Mouse (Mus musculus) intestine, embryonic 16.5 days (tissue): ENCODE measurements around the gene Hes3. TPM values are rescaled to one million over a fixed set of nuclear protein-coding genes. Genes with fewer than 3 reads are reported as not detected.
A peak's percentile ranks its signal among the peaks of the same experiment; 100 is the strongest.

ENCODE experiments used
- ATAC-seq: fragments of 200-750 bp; cut with Nextera tagmentation; 2 replicates; pipeline ENCODE4 v1.8.0; 2017; ENCODE audit warnings: moderate TSS enrichment, moderate library complexity
- H3K27ac ChIP-seq: fragments of 300-500 bp; sonication (generic); 2 replicates; pipeline ENCODE4 v1.5.1; 2014; ENCODE audit warnings: mild to moderate bottlenecking, low read length
- H3K27me3 ChIP-seq: fragments of 300-500 bp; sonication (generic); replicated peaks from 2 replicates; pipeline ENCODE4 v1.6.1; 2014; ENCODE audit warnings: low read length, control low read depth, mixed read lengths; ENCODE audit not compliant: control insufficient read depth, insufficient read depth
- H3K36me3 ChIP-seq: fragments of 300-500 bp; sonication (generic); 2 replicates; pipeline ENCODE4 v1.6.1; 2014; ENCODE audit warnings: low read length, control low read depth; ENCODE audit not compliant: control insufficient read depth, insufficient read depth
- H3K4me1 ChIP-seq: fragments of 300-500 bp; sonication (generic); 2 replicates; pipeline ENCODE4 v1.6.1; 2014; ENCODE audit warnings: low read length, control low read depth, mixed read lengths; ENCODE audit not compliant: control insufficient read depth, insufficient read depth
- H3K4me2 ChIP-seq: fragments of 300-500 bp; sonication (generic); 2 replicates; pipeline ENCODE4 v1.6.1; 2014; ENCODE audit warnings: low read depth, low read length, control low read depth
- H3K4me3 ChIP-seq: fragments of 300-500 bp; sonication (generic); 2 replicates; pipeline ENCODE4 v1.5.1; 2014; ENCODE audit warnings: mild to moderate bottlenecking, low read length
- H3K9ac ChIP-seq: fragments of 300-500 bp; sonication (generic); 2 replicates; pipeline ENCODE4 v1.6.1; 2014; ENCODE audit warnings: low read depth, low read length
- H3K9me3 ChIP-seq: fragments of 300-500 bp; sonication (generic); 2 replicates; pipeline ENCODE4 v1.6.1; 2016; ENCODE audit warnings: low read length, control low read depth; ENCODE audit not compliant: control insufficient read depth
- WGBS: fragments of 180-500 bp; shearing (Covaris S2); extraction: QIAGEN DNeasy Blood & Tissue Kit; methylation state at CpG from one replicate; pipeline ENCODE4 v1.1.7; 2014; 5-methylcytosine and 5-hydroxymethylcytosine counted together
- polyA plus RNA-seq: library from polyadenylated mRNA; unstranded; fragments of >200 nt; fragmentation: Nextera tagmentation; extraction: Ambion mirVana; gene quantifications from 2 replicates; pipeline ENCODE4 v1.2.1, GENCODE M21; 2015

The Hes3 gene
- polyA plus RNA-seq, 1 experiment from 2014 or later, result not detected

GRCm38 (mm10) chr4:152265791-152266190 lies 25.7 kb downstream of the Hes3 start:
- H3K36me3 ChIP-seq, result no peaks in the 10 kb centered on the region; the same call in 1 of the 2 replicates
- ATAC-seq, result no peak
- H3K9ac ChIP-seq, result peak overlapping the region; percentile 14; the same call in 1 of the 2 replicates
- 57% methylated on average over 5 of the region's 5 CpGs for WGBS
- H3K9me3 ChIP-seq, result no peaks in the 10 kb centered on the region
- H3K27ac ChIP-seq, result no peak overlapping the region
- H3K4me2 ChIP-seq, result no peak overlapping the region
- H3K27me3 ChIP-seq, result no peaks in the 10 kb centered on the region
- H3K4me3 ChIP-seq, result no peak overlapping the region
- H3K4me1 ChIP-seq, result peaks cover 16% of the 10 kb centered on the region

GRCm38 (mm10) chr4:152264867-152265568 lies 26.4 kb downstream of the Hes3 start:
- H3K27me3 ChIP-seq, result no peaks in the 10 kb centered on the region
- H3K4me2 ChIP-seq, result no peak overlapping the region
- peak overlapping the region; percentile 14; the same call in 1 of the 2 replicates for H3K9ac ChIP-seq
- no peak overlapping the region for H3K27ac ChIP-seq
- peaks cover 16% of the 10 kb centered on the region for H3K4me1 ChIP-seq
- ATAC-seq, result no peak
- H3K36me3 ChIP-seq, result no peaks in the 10 kb centered on the region; the same call in 1 of the 2 replicates
- no peak overlapping the region for H3K4me3 ChIP-seq
- H3K9me3 ChIP-seq, result no peaks in the 10 kb centered on the region
- WGBS, result 91% methylated on average over 9 of the region's 9 CpGs

- no peak overlapping the region for H3K4me3 ChIP-seq
- 0 out of 2 replicates have a peak overlapping the region, but pooled peaks have one; percentile 23 for H3K27ac ChIP-seq
- H3K9me3 ChIP-seq, result no peaks in the 10 kb centered on the region
- peak; percentile 20; the same call in 1 of the 2 replicates for ATAC-seq
- WGBS, result 50% methylated on average over 4 of the region's 4 CpGs
- H3K4me1 ChIP-seq, result peaks cover 16% of the 10 kb centered on the region
- no peak overlapping the region for H3K4me2 ChIP-seq
- no peaks in the 10 kb centered on the region for H3K27me3 ChIP-seq
- 0 out of 2 replicates have a peak overlapping the region, but pooled peaks have one; percentile 21 for H3K9ac ChIP-seq
- no peaks in the 10 kb centered on the region; the same call in 1 of the 2 replicates for H3K36me3 ChIP-seq
Observed at GRCm38 (mm10) chr4:152264177-152264530, 27.3 kb downstream of the Hes3 start.

GRCm38 (mm10) chr4:152263512-152264176 lies 27.8 kb downstream of the Hes3 start:
- ATAC-seq, result peak; percentile 75
- Histone ChIP-seq H3K9ac (0 out of 2 replicates have a peak overlapping the region, but pooled peaks have one; percentile 21), H3K27me3 (no peaks in the 10 kb centered on the region), H3K27ac (0 out of 2 replicates have a peak overlapping the region, but pooled peaks have one; percentile 23), H3K4me2 (no peak overlapping the region), H3K9me3 (no peaks in the 10 kb centered on the region), H3K36me3 (no peaks in the 10 kb centered on the region; the same call in 1 of the 2 replicates), H3K4me1 (peaks cover 16% of the 10 kb centered on the region), H3K4me3 (no peak overlapping the region)
- WGBS, result 36% methylated on average over 10 of the region's 10 CpGs

- H3K9me3 ChIP-seq, result no peaks in the 10 kb centered on the region
- no peak for ATAC-seq
- H3K9ac ChIP-seq, result no peak overlapping the region
- no peak overlapping the region for H3K4me2 ChIP-seq
- H3K4me1 ChIP-seq, result peaks cover 16% of the 10 kb centered on the region
- no peaks in the 10 kb centered on the region for H3K27me3 ChIP-seq
- no peak overlapping the region for H3K4me3 ChIP-seq
- 70% methylated on average over 9 of the region's 9 CpGs for WGBS
- no peak overlapping the region for H3K27ac ChIP-seq
- H3K36me3 ChIP-seq, result no peaks in the 10 kb centered on the region; the same call in 1 of the 2 replicates
Observed at GRCm38 (mm10) chr4:152263089-152263488, 28.4 kb downstream of the Hes3 start.

- Histone ChIP-seq H3K27ac (no peak overlapping the region), H3K36me3 (no peaks in the 10 kb centered on the region; the same call in 1 of the 2 replicates), H3K9me3 (no peaks in the 10 kb centered on the region), H3K4me2 (no peak overlapping the region), H3K4me3 (no peak overlapping the region), H3K4me1 (peaks cover 12% of the 10 kb centered on the region), H3K27me3 (no peaks in the 10 kb centered on the region), H3K9ac (no peak overlapping the region)
- 63% methylated on average over 9 of the region's 9 CpGs for WGBS
- ATAC-seq, result no peak
Observed at GRCm38 (mm10) chr4:152262187-152262586, 29.3 kb downstream of the Hes3 start.

- Histone ChIP-seq H3K4me1 (peaks cover 12% of the 10 kb centered on the region), H3K9ac (no peak overlapping the region), H3K4me2 (no peak overlapping the region), H3K4me3 (no peak overlapping the region), H3K36me3 (no peaks in the 10 kb centered on the region; the same call in 1 of the 2 replicates), H3K27me3 (no peaks in the 10 kb centered on the region), H3K9me3 (no peaks in the 10 kb centered on the region), H3K27ac (no peak overlapping the region)
- ATAC-seq, result no peak
- 87% methylated on average over 8 of the region's 8 CpGs for WGBS
Observed at GRCm38 (mm10) chr4:152260451-152260850, 31.0 kb downstream of the Hes3 start.

- H3K27ac ChIP-seq, result no peak overlapping the region
- H3K27me3 ChIP-seq, result no peaks in the 10 kb centered on the region
- no peak overlapping the region for H3K9ac ChIP-seq
- ATAC-seq, result no peak
- no peak overlapping the region for H3K4me2 ChIP-seq
- 42% methylated on average over 6 of the region's 6 CpGs for WGBS
- peaks cover 3% of the 10 kb centered on the region; the same call in 1 of the 2 replicates for H3K4me1 ChIP-seq
- no peak overlapping the region for H3K4me3 ChIP-seq
- H3K9me3 ChIP-seq, result no peaks in the 10 kb centered on the region
- H3K36me3 ChIP-seq, result no peaks in the 10 kb centered on the region
Observed at GRCm38 (mm10) chr4:152257070-152257469, 34.4 kb downstream of the Hes3 start.

GRCm38 (mm10) chr4:152253183-152253759 lies 38.2 kb downstream of the Hes3 start:
- peak; percentile 42; the same call in 1 of the 2 replicates for ATAC-seq
- H3K27ac ChIP-seq, result no peak overlapping the region
- no peak overlapping the region for H3K9ac ChIP-seq
- H3K4me1 ChIP-seq, result peaks cover 3% of the 10 kb centered on the region; the same call in 1 of the 2 replicates
- H3K4me2 ChIP-seq, result no peak overlapping the region
- H3K4me3 ChIP-seq, result no peak overlapping the region
- H3K9me3 ChIP-seq, result no peaks in the 10 kb centered on the region
- 63% methylated on average over 9 of the region's 9 CpGs for WGBS
- H3K27me3 ChIP-seq, result no peaks in the 10 kb centered on the region
- no peaks in the 10 kb centered on the region for H3K36me3 ChIP-seq
